Mouse (Mus musculus) lung, adult 2 months (tissue): ENCODE data around the gene Arpc2.

Experiments
- CTCF ChIP-seq: fragments of 200-500 bp; IDR thresholded peaks from 2 replicates; pipeline ENCODE4 v1.5.1; 2011; ENCODE audit warnings: mild to moderate bottlenecking, low read length, control low read depth; ENCODE audit not compliant: insufficient read depth
- POLR2A ChIP-seq: fragments of 200-500 bp; IDR thresholded peaks from 2 replicates; pipeline ENCODE4 v1.6.1; 2011; ENCODE audit warnings: low read depth, mild to moderate bottlenecking, control low read depth, low read length, borderline replicate concordance; ENCODE audit errors: extremely low read depth

- no peak for TF ChIP-seq POLR2A
- no peak for TF ChIP-seq CTCF
These were observed 73.9 kb downstream of the Arpc2 start for GRCm38 (mm10) chr1:74309767-74310166.
